Mouse (Mus musculus) midbrain, embryonic 12.5 days (tissue): Measurements from ENCODE around the gene Rnf151. TPM values are rescaled to one million over a fixed set of nuclear protein-coding genes. Genes with fewer than 3 reads are reported as not detected.

Experiments
- ATAC-seq: fragments of 200-750 bp; cut with Nextera tagmentation; 2 replicates; pipeline ENCODE4 v1.8.0; 2017; ENCODE audit warnings: low read depth, moderate TSS enrichment, moderate library complexity; ENCODE audit not compliant: low FRiP score
- H3K27ac ChIP-seq: fragments of 300-500 bp; sonication (generic); replicated peaks from 2 replicates; pipeline ENCODE4 v1.5.1; 2016; ENCODE audit warnings: mild to moderate bottlenecking
- H3K27me3 ChIP-seq: fragments of 300-500 bp; sonication (generic); 2 replicates; pipeline ENCODE4 v1.6.1; 2016; ENCODE audit warnings: mild to moderate bottlenecking
- H3K36me3 ChIP-seq: fragments of 300-500 bp; sonication (generic); 2 replicates; pipeline ENCODE4 v1.6.1; 2016
- H3K4me1 ChIP-seq: fragments of 300-500 bp; sonication (generic); 2 replicates; pipeline ENCODE4 v1.6.1; 2016
- H3K4me2 ChIP-seq: fragments of 300-500 bp; sonication (generic); replicated peaks from 2 replicates; pipeline ENCODE4 v1.6.1; 2016; ENCODE audit warnings: mild to moderate bottlenecking, moderate library complexity
- H3K4me3 ChIP-seq: fragments of 300-500 bp; sonication (generic); 2 replicates; pipeline ENCODE4 v1.5.1; 2016; ENCODE audit warnings: mild to moderate bottlenecking
- H3K9ac ChIP-seq: fragments of 300-500 bp; sonication (generic); replicated peaks from 2 replicates; pipeline ENCODE4 v1.6.1; 2016; ENCODE audit warnings: mild to moderate bottlenecking, moderate library complexity
- H3K9me3 ChIP-seq: fragments of 300-500 bp; sonication (generic); 2 replicates; pipeline ENCODE4 v1.6.1; 2016; ENCODE audit warnings: mild to moderate bottlenecking
- WGBS: fragments of 180-500 bp; shearing (Covaris S2); methylation state at CpG from one replicate; pipeline ENCODE4 v1.1.7; 2016; 5-methylcytosine and 5-hydroxymethylcytosine counted together
- polyA plus RNA-seq: library from polyadenylated mRNA; unstranded; fragments of >200 nt; fragmentation: Nextera tagmentation; extraction: Ambion mirVana; gene quantifications from 2 replicates; pipeline ENCODE4 v1.2.1, GENCODE M21; 2016

The Rnf151 gene
- polyA plus RNA-seq, 1 experiment from 2014 or later, result 0.24 TPM

DNA sequence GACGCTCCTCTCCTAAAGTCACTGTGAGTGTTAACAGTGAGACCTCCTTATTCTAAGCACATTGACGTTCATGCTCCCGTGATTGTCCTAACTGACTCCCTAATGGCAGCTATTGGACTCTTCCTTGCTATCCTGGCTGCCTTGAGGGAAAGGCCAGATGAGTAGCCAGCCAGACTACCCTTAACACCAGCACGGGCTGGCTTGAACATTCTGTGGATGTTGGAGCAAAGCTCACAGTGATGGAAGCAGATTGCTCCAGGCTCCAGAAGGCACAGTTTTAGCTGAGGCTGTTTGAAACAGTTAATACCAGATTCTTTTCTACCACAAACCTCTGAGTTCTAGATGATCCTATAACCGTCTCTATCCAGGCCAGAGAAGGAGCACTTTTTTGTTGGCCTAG is 26.0 kb upstream of the Rnf151 start:
- Histone ChIP-seq H3K36me3 (peaks cover 4% of the 10 kb centered on the region; the same call in 1 of the 2 replicates), H3K9ac (no peak overlapping the region), H3K4me2 (no peak overlapping the region), H3K27ac (no peak overlapping the region), H3K4me1 (no peaks in the 10 kb centered on the region), H3K9me3 (no peaks in the 10 kb centered on the region), H3K4me3 (no peak overlapping the region), H3K27me3 (peaks cover 21% of the 10 kb centered on the region)
- 75% methylated on average over 5 of the region's 5 CpGs for WGBS
- ATAC-seq, result no peak

- Histone ChIP-seq H3K4me2 (no peak overlapping the region), H3K9ac (no peak overlapping the region), H3K4me1 (peaks cover under 1% of the 10 kb centered on the region; the same call in 1 of the 2 replicates), H3K9me3 (no peaks in the 10 kb centered on the region), H3K27ac (no peak overlapping the region), H3K36me3 (peaks cover 4% of the 10 kb centered on the region; the same call in 1 of the 2 replicates), H3K4me3 (no peak overlapping the region), H3K27me3 (peaks cover 13% of the 10 kb centered on the region)
- WGBS, result 86% methylated on average over 8 of the region's 8 CpGs
- no peak for ATAC-seq
Observed at GRCm38 (mm10) chr17:24742307-24742706, 24.4 kb upstream of the Rnf151 start.

- H3K9ac ChIP-seq, result no peak overlapping the region
- WGBS, result 86% methylated on average over 8 of the region's 8 CpGs
- H3K27me3 ChIP-seq, result no peaks in the 10 kb centered on the region
- H3K27ac ChIP-seq, result no peak overlapping the region
- no peaks in the 10 kb centered on the region for H3K9me3 ChIP-seq
- no peak for ATAC-seq
- no peak overlapping the region for H3K4me2 ChIP-seq
- no peak overlapping the region for H3K4me3 ChIP-seq
- peaks cover 13% of the 10 kb centered on the region for H3K4me1 ChIP-seq
- H3K36me3 ChIP-seq, result peaks cover 4% of the 10 kb centered on the region; the same call in 1 of the 2 replicates
Observed at GRCm38 (mm10) chr17:24739926-24740325, 22.1 kb upstream of the Rnf151 start.

DNA sequence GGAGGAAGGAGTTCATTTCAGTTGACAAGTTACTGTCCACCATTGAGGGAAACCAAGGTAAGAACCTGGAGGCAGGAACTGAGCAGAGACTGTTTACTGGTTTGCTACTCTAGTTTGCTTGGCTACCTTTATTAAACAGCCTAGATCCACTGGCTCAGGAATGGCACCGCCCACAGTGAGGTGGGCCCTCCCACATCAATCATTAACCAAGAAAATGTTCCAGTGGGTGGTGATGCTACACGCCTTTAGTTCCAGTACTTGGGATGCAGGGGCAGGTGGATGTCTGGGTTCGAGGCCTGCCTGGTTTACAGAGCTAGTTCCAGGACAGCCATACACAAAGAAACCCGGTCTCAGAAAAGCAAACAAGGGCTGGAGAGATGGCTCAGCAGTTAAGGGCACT is 20.4 kb upstream of the Rnf151 start:
- no peaks in the 10 kb centered on the region for H3K27me3 ChIP-seq
- H3K4me2 ChIP-seq, result no peak overlapping the region
- peaks cover 4% of the 10 kb centered on the region; the same call in 1 of the 2 replicates for H3K36me3 ChIP-seq
- H3K9me3 ChIP-seq, result no peaks in the 10 kb centered on the region
- H3K4me3 ChIP-seq, result no peak overlapping the region
- 86% methylated on average over 4 of the region's 4 CpGs for WGBS
- H3K9ac ChIP-seq, result no peak overlapping the region
- H3K4me1 ChIP-seq, result peaks cover 13% of the 10 kb centered on the region
- no peak for ATAC-seq
- no peak overlapping the region for H3K27ac ChIP-seq

GRCm38 (mm10) chr17:24737135-24737810 is 19.4 kb upstream of the Rnf151 start:
- Histone ChIP-seq H3K9ac (peak overlapping the region; percentile 67; the same call in 1 of the 2 replicates), H3K27me3 (no peaks in the 10 kb centered on the region; the same call in 1 of the 2 replicates), H3K9me3 (no peaks in the 10 kb centered on the region), H3K36me3 (peaks cover 4% of the 10 kb centered on the region; the same call in 1 of the 2 replicates), H3K4me1 (peaks cover 13% of the 10 kb centered on the region), H3K4me3 (peak overlapping the region; percentile 59), H3K4me2 (peak overlapping the region; percentile 93), H3K27ac (no peak overlapping the region)
- 29% methylated on average over 8 of the region's 8 CpGs for WGBS
- no peak for ATAC-seq

- peaks cover 13% of the 10 kb centered on the region for H3K4me1 ChIP-seq
- 1% methylated on average over 29 of the region's 29 CpGs for WGBS
- H3K4me2 ChIP-seq, result peak within 1 kb of the TSS; percentile 93
- H3K4me3 ChIP-seq, result peak within 1 kb of the TSS; percentile 59
- H3K36me3 ChIP-seq, result peaks cover 4% of the 10 kb centered on the region; the same call in 1 of the 2 replicates
- peak; percentile 96 for ATAC-seq
- H3K9me3 ChIP-seq, result no peaks in the 10 kb centered on the region
- peak within 1 kb of the TSS; percentile 36; the same call in 1 of the 2 replicates for H3K27ac ChIP-seq
- peaks cover 4% of the 10 kb centered on the region; the same call in 1 of the 2 replicates for H3K27me3 ChIP-seq
- peak within 1 kb of the TSS; percentile 67 for H3K9ac ChIP-seq
Observed at GRCm38 (mm10) chr17:24736330-24737051, 18.6 kb upstream of the Rnf151 start, which contains the start of gene Msrb1. TSS of gene Msrb1 (plus strand) at chr17:24736642.

- Histone ChIP-seq H3K9me3 (no peaks in the 10 kb centered on the region), H3K27ac (no peak overlapping the region), H3K27me3 (peaks cover 4% of the 10 kb centered on the region; the same call in 1 of the 2 replicates), H3K36me3 (peaks cover 4% of the 10 kb centered on the region; the same call in 1 of the 2 replicates), H3K9ac (no peak overlapping the region), H3K4me3 (no peak overlapping the region), H3K4me2 (peak overlapping the region; percentile 93; the same call in 1 of the 2 replicates), H3K4me1 (peaks cover 13% of the 10 kb centered on the region)
- 89% methylated on average over 7 of the region's 7 CpGs for WGBS
- ATAC-seq, result no peak
Observed at GRCm38 (mm10) chr17:24735446-24735845, 17.6 kb upstream of the Rnf151 start.

DNA sequence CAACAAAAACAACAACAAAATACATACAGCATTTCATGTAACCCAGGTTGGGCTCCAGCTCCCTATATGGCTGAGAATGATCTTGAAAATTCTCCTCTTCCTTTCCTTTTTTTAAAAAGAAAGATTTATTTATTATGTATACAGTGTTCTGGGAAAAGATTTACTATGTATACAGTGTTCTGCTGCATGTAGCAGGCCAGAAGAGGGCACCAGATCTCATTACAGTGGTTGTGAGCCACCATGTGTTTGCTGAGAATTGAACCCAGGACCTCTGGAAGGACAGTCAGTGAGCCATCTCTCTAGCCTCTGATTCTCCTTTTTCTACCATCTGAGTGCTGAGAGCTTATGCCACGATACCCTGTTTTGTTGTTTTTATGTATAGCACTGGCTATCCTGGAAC is 16.6 kb upstream of the Rnf151 start:
- Histone ChIP-seq H3K27ac (no peak overlapping the region), H3K9me3 (no peaks in the 10 kb centered on the region), H3K27me3 (peaks cover 4% of the 10 kb centered on the region; the same call in 1 of the 2 replicates), H3K4me3 (no peak overlapping the region), H3K36me3 (no peaks in the 10 kb centered on the region), H3K9ac (no peak overlapping the region), H3K4me2 (no peak overlapping the region), H3K4me1 (peaks cover 13% of the 10 kb centered on the region)
- 84% methylated on average over 1 of the region's 1 CpGs for WGBS
- ATAC-seq, result no peak

DNA sequence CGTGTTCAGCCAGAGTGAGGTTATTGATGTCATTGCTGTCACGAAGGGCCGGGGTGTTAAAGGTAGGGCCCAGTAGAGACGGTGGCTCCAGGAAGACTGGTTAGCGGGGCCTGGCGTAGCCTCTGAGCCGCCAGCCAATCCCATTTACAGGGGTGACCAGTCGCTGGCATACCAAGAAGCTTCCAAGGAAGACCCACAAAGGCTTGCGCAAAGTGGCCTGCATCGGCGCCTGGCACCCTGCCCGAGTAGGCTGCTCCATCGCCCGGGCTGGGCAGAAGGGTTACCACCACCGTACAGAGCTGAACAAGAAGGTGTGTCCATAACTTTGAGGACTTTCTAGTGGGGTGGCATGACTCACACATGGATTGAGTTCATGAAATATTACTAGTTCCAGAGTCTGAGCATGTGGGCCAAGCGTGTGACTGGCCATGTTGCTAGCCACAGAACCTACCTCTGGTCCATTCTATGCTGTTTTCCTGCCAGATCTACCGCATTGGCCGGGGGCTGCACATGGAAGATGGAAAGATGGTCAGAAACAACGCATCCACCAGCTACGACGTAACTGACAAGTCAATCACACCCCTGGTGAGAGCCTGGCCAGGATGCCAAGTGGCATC is 15.7 kb upstream of the Rnf151 start:
- peaks cover 6% of the 10 kb centered on the region for H3K27me3 ChIP-seq
- 89% methylated on average over 21 of the region's 21 CpGs for WGBS
- ATAC-seq, result no peak
- H3K27ac ChIP-seq, result no peak overlapping the region
- H3K4me1 ChIP-seq, result peaks cover 13% of the 10 kb centered on the region
- no peak overlapping the region for H3K9ac ChIP-seq
- no peak overlapping the region for H3K4me2 ChIP-seq
- H3K36me3 ChIP-seq, result no peaks in the 10 kb centered on the region
- H3K4me3 ChIP-seq, result no peak overlapping the region
- no peaks in the 10 kb centered on the region for H3K9me3 ChIP-seq

DNA sequence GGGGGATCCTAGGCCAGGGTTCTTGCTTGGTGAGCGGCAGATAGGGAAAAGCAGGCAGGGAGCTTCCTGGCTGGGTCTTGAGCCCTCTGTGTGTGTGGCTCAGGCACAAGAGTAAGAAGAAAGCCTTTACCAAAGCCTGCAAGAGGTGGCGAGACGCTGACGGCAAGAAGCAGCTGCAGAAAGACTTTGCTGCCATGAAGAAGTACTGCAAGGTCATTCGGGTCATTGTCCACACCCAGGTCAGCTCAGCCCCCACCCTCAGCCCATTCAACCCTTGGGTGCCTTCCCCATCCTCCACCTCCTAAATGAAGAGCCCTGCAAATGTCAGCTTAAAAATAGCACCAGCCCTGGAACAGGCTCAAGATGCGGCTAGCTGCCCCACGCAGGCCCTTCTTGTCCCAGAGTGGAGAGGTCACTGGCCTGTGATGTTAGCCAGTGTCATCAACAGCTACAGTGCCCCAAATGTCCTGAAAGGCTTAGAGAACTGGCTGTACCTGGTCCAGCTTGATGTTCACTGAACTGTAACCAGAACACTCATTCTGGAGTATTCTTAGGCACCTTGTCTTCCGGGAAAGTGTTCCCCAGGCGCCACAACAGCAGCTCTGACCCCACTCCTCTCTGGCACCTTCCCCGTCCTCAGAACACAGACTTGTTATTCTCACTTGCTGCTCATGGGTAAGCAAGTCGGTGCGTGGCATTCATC is 14.5 kb upstream of the Rnf151 start:
- Histone ChIP-seq H3K9ac (no peak overlapping the region), H3K4me3 (no peak overlapping the region), H3K4me2 (no peak overlapping the region), H3K27ac (no peak overlapping the region), H3K36me3 (no peaks in the 10 kb centered on the region), H3K9me3 (no peaks in the 10 kb centered on the region), H3K27me3 (peaks cover 15% of the 10 kb centered on the region), H3K4me1 (peaks cover 13% of the 10 kb centered on the region)
- ATAC-seq, result no peak
- WGBS, result 80% methylated on average over 12 of the region's 12 CpGs

DNA sequence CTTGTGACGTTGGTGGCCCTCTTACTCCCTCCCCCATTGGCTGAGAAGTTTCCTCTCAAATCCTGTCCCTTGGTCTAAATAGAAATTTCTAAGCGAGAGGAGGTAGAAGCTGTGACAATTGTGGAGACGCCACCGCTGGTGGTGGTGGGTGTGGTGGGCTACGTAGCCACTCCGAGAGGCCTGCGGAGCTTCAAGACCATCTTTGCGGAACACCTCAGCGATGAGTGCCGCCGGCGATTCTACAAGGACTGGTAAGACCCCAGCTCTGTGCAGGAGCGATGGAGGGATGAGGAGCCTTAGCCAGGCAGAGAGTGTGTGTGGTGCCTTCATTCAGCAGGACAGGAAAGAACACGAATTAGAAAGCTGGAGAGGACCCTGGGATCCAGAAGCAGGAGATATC is 12.9 kb upstream of the Rnf151 start:
- ATAC-seq, result no peak
- H3K36me3 ChIP-seq, result no peaks in the 10 kb centered on the region
- H3K9me3 ChIP-seq, result no peaks in the 10 kb centered on the region
- peaks cover 1% of the 10 kb centered on the region for H3K4me1 ChIP-seq
- no peak overlapping the region for H3K27ac ChIP-seq
- no peak overlapping the region for H3K9ac ChIP-seq
- no peak overlapping the region for H3K4me3 ChIP-seq
- WGBS, result 84% methylated on average over 14 of the region's 14 CpGs
- H3K27me3 ChIP-seq, result peaks cover 17% of the 10 kb centered on the region
- H3K4me2 ChIP-seq, result no peak overlapping the region
